8 mouse cellular contexts compared by ENCODE assay signal in the genomic region with DNA sequence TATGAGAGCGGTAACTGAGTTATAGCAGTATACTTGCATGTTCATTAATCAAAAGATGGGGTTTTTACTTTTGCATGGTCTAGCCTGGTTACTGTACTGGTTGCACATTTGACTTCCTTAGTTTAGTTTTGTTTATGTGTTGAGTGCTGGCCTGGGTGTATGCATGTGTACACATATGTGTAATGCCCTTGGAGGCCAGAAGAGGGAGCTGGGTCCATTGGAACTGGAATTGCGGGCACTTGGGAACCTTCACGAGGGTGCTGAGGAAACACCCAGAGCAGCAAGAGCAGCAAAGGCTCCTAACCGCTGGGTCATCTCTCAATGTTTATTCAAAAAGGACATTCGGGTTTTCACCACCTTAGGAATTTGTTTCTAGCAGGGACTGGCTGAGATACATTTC.
A peak's percentile ranks its signal among the peaks of the same experiment; 100 is the strongest.
DNase-seq lines count a peak whose midpoint lies in the region; ATAC-seq and TF ChIP-seq lines count a peak whose summit lies in the region.

No protein-coding gene starts in this region.

- no peak for TF ChIP-seq POLR2A in kidney, adult 2 months (IDR thresholded peaks at IDR 0.05; ENCODE audit: low read depth, low read length)

- no peaks in the 10 kb centered on the region for H3K4me1 ChIP-seq in kidney, adult 2 months (ENCODE audit: control insufficient read depth, insufficient read depth, low read length)
- H3K4me1 ChIP-seq in kidney, embryonic 14.5 days (ENCODE audit: control insufficient read depth, insufficient read depth, low read length): no peaks in the 10 kb centered on the region
- H3K4me1 ChIP-seq in E14TG2a.4 (replicated peaks; ENCODE audit: low read depth, low read length): 0 out of 2 replicates have a peak, but pooled peaks cover 3% of the 10 kb centered on the region
- H3K4me1 ChIP-seq in hindbrain, embryonic 14.5 days (replicated peaks; ENCODE audit: control insufficient read depth, insufficient read depth, low read length): no peaks in the 10 kb centered on the region

- H3K27me3 ChIP-seq in kidney, adult 2 months (replicated peaks; ENCODE audit: control insufficient read depth, insufficient read depth, low read length): no peaks in the 10 kb centered on the region
- no peaks in the 10 kb centered on the region for H3K27me3 ChIP-seq in kidney, embryonic 14.5 days (ENCODE audit: control insufficient read depth, insufficient read depth, low read length)
- H3K27me3 ChIP-seq in E14TG2a.4 (ENCODE audit: insufficient read depth, low read length): peaks cover 18% of the 10 kb centered on the region
- no peaks in the 10 kb centered on the region for H3K27me3 ChIP-seq in hindbrain, embryonic 14.5 days (ENCODE audit: control insufficient read depth, insufficient read depth, low read length)

- peak; percentile 52 for DNase-seq in kidney, adult 2 months
- DNase-seq in adrenal gland, adult 18-20 months (ENCODE audit: low spot score in 2 of 2): peak; percentile 43 to 57
- DNase-seq in induced T-regulatory cell, adult 2 months (ENCODE audit: low read depth): peak; percentile 14
- DNase-seq in mesoderm, embryonic 11.5 days (ENCODE audit: low read depth, low spot score): peak; percentile 55
- DNase-seq in hindbrain, embryonic 14.5 days (ENCODE audit: low spot score): no peak
- DNase-seq in layer of hippocampus, postnatal 36 days: no peak

- ATAC-seq in kidney, embryonic 14.5 days (ENCODE audit: low FRiP score, low TSS enrichment): no peak
- no peak for ATAC-seq in hindbrain, embryonic 14.5 days (ENCODE audit: low FRiP score)

- no peaks in the 10 kb centered on the region for H3K36me3 ChIP-seq in kidney, adult 2 months (ENCODE audit: control insufficient read depth, insufficient read depth, low read length)
- no peaks in the 10 kb centered on the region for H3K36me3 ChIP-seq in kidney, embryonic 14.5 days (ENCODE audit: control insufficient read depth, insufficient read depth, low read length)
- no peaks in the 10 kb centered on the region for H3K36me3 ChIP-seq in E14TG2a.4 (ENCODE audit: insufficient read depth, low read length)
- no peaks in the 10 kb centered on the region for H3K36me3 ChIP-seq in hindbrain, embryonic 14.5 days (replicated peaks; ENCODE audit: control insufficient read depth, insufficient read depth)

- no peak overlapping the region for H3K9ac ChIP-seq in kidney, embryonic 14.5 days (ENCODE audit: low read depth, low read length)
- no peak overlapping the region for H3K9ac ChIP-seq in hindbrain, embryonic 14.5 days

- no peak overlapping the region for H3K27ac ChIP-seq in kidney, adult 2 months (ENCODE audit: insufficient read depth, low read depth, low read length)
- no peak overlapping the region for H3K27ac ChIP-seq in kidney, embryonic 14.5 days (ENCODE audit: low read depth, low read length)
- H3K27ac ChIP-seq in hindbrain, embryonic 14.5 days: no peak overlapping the region

- H3K9me3 ChIP-seq in kidney, embryonic 14.5 days (ENCODE audit: control insufficient read depth, low read length): peaks cover 6% of the 10 kb centered on the region; the same call in 1 of the 2 replicates
- H3K9me3 ChIP-seq in E14TG2a.4 (ENCODE audit: low read length): peaks cover 7% of the 10 kb centered on the region; the same call in 1 of the 2 replicates
- H3K9me3 ChIP-seq in hindbrain, embryonic 14.5 days (ENCODE audit: control insufficient read depth, low read length): 0 out of 2 replicates have a peak, but pooled peaks cover 6% of the 10 kb centered on the region

- H3K4me2 ChIP-seq in kidney, embryonic 14.5 days (replicated peaks; ENCODE audit: low read depth, low read length): no peak overlapping the region
- H3K4me2 ChIP-seq in hindbrain, embryonic 14.5 days (replicated peaks): no peak overlapping the region

- H3K4me3 ChIP-seq in kidney, adult 2 months (ENCODE audit: insufficient read depth, low read depth, low read length): no peak overlapping the region
- no peak overlapping the region for H3K4me3 ChIP-seq in kidney, embryonic 14.5 days (ENCODE audit: low read length)
- no peak overlapping the region for H3K4me3 ChIP-seq in E14TG2a.4 (replicated peaks; ENCODE audit: low read length)
- H3K4me3 ChIP-seq in hindbrain, embryonic 14.5 days (replicated peaks; ENCODE audit: low read length): no peak overlapping the region

- TF ChIP-seq CTCF in kidney, adult 2 months (conservative IDR thresholded peaks at IDR 0.05; ENCODE audit: insufficient read depth, insufficient read length, low read depth, low read length): peak; percentile 71
- TF ChIP-seq CTCF in E14TG2a.4 (conservative IDR thresholded peaks at IDR 0.05; ENCODE audit: low read length): peak; percentile 43

- 72% methylated on average over 5 of the region's 5 CpGs for WGBS in kidney, adult 2 months
- 81% methylated on average over 5 of the region's 5 CpGs for WGBS in kidney, embryonic 14.5 days
- 77% methylated on average over 5 of the region's 5 CpGs for WGBS in hindbrain, embryonic 14.5 days

Comparison
In these comparisons a context has a peak if more than half of its experiments do, and no peak if none do; other contexts are left out.
1. DNase-seq: peak in kidney, adult 2 months (single experiment), adrenal gland, adult 18-20 months (2 of 2), induced T-regulatory cell, adult 2 months (single experiment) and mesoderm, embryonic 11.5 days (single experiment); none in hindbrain, embryonic 14.5 days (single experiment) and layer of hippocampus, postnatal 36 days (0 of 2).